Mouse (Mus musculus) kidney, postnatal 0 days (tissue): ENCODE results near the gene Tecr. TPM values are rescaled to one million over a fixed set of nuclear protein-coding genes. Genes with fewer than 3 reads are reported as not detected.

ENCODE experiments used
- ATAC-seq: fragments of 200-750 bp; cut with Nextera tagmentation; replicated peaks from 2 replicates; pipeline ENCODE4 v1.8.0; 2017; ENCODE audit warnings: low read depth, moderate number of reproducible peaks, moderate TSS enrichment, moderate library complexity; ENCODE audit not compliant: low FRiP score
- DNase-seq: peaks from one replicate; pipeline ENCODE4 v3.0.0-alpha.2; 2016; ENCODE audit warnings: low spot score
- H3K27ac ChIP-seq: fragments of 300-500 bp; sonication (generic); 2 replicates; pipeline ENCODE4 v1.5.1; 2014; ENCODE audit warnings: mild to moderate bottlenecking
- H3K27me3 ChIP-seq: fragments of 300-500 bp; sonication (generic); 2 replicates; pipeline ENCODE4 v1.6.1; 2014; ENCODE audit warnings: low read length, mixed read lengths; ENCODE audit not compliant: insufficient read depth
- H3K36me3 ChIP-seq: fragments of 300-500 bp; sonication (generic); 2 replicates; pipeline ENCODE4 v1.6.1; 2014; ENCODE audit warnings: low read length, mixed read lengths; ENCODE audit not compliant: insufficient read depth
- H3K4me1 ChIP-seq: fragments of 300-500 bp; sonication (generic); replicated peaks from 2 replicates; pipeline ENCODE4 v1.6.1; 2014; ENCODE audit warnings: antibody characterized with exemption, low read length, mixed read lengths; ENCODE audit not compliant: insufficient read depth
- H3K4me2 ChIP-seq: fragments of 300-500 bp; sonication (generic); 2 replicates; pipeline ENCODE4 v1.6.1; 2014; ENCODE audit warnings: mild to moderate bottlenecking, low read length, moderate library complexity, mixed read lengths
- H3K4me3 ChIP-seq: fragments of 300-500 bp; sonication (generic); replicated peaks from 2 replicates; pipeline ENCODE4 v1.5.1; 2014; ENCODE audit warnings: low read depth, low read length
- H3K9ac ChIP-seq: fragments of 300-500 bp; sonication (generic); 2 replicates; pipeline ENCODE4 v1.6.1; 2014; ENCODE audit warnings: low read depth, low read length
- H3K9me3 ChIP-seq: fragments of 300-500 bp; sonication (generic); replicated peaks from 2 replicates; pipeline ENCODE4 v1.6.1; 2016; ENCODE audit warnings: low read length, inconsistent platforms, mixed read lengths
- CTCF ChIP-seq: IDR thresholded peaks from 2 replicates; pipeline ENCODE4 v1.5.1; 2016; ENCODE audit warnings: antibody characterized with exemption, low read depth, mild to moderate bottlenecking, moderate library complexity
- WGBS: fragments of 180-500 bp; shearing (Covaris S2); extraction: QIAGEN DNeasy Blood & Tissue Kit; methylation state at CpG from one replicate; pipeline ENCODE4 v1.1.7; 2014; 5-methylcytosine and 5-hydroxymethylcytosine counted together
- polyA plus RNA-seq: library from polyadenylated mRNA; unstranded; fragments of >200 nt; fragmentation: Nextera tagmentation; extraction: Ambion mirVana; gene quantifications from 2 replicates; pipeline ENCODE4 v1.2.1, GENCODE M21; 2015

The Tecr gene
- polyA plus RNA-seq, 1 experiment from 2014 or later: 560 TPM

DNA sequence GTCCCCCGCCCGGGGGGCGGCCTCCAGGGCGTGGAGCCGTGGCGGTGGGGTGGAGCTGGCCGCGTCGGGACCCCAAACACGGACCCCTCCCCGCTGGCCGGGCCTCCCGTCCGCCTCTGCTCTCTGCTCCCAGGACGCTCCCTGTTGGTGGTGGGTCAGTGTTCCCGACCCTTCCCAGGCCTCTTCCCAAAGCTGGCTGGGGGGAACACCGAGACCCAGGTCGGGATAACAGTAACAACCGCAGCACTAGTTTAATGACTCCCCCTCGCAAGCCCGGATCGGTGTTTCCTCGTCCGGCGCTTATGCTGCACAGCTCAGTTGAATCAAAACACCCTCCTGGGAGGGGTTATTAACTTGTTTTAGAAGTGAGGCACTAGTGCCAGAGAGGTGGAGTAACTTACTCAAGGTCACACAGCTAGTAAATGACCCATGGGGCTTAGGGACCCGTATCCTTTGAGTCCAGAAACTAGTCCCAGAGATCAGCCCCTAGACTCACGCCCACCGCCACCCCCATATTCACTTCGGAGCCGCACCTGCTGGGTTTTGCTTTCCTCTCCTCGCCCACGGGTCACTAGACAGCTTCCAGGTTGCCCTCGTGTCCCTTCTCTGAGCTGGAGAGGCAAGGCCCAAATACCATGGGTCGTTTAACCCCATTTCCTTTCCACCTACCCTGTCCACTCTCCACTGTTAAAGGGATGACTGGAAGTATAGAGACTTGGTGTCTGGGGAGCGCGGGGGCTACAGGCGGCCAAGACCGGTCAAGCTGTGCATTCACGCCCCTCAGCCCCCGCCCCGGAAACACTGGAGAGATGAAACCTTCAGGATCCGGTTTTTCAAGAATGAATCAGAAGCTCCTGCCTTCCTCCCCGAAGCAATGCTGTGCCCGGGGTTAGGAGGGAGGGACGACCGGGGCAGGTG, 45.2 kb upstream of the Tecr start:
- Histone ChIP-seq H3K36me3 (no peaks in the 10 kb centered on the region), H3K4me3 (peak overlapping the region; percentile 96), H3K4me2 (peak overlapping the region; percentile 78), H3K27me3 (no peaks in the 10 kb centered on the region), H3K9me3 (no peaks in the 10 kb centered on the region), H3K4me1 (peaks cover 10% of the 10 kb centered on the region; the same call in 1 of the 2 replicates), H3K27ac (peak overlapping the region; percentile 90), H3K9ac (peak overlapping the region; percentile 92)
- DNase-seq (peak; percentile 61), ATAC-seq (peak; percentile 23; the same call in 1 of the 2 replicates)
- TF ChIP-seq CTCF: no peak
- 1% methylated on average over 46 of the region's 46 CpGs for WGBS

DNA sequence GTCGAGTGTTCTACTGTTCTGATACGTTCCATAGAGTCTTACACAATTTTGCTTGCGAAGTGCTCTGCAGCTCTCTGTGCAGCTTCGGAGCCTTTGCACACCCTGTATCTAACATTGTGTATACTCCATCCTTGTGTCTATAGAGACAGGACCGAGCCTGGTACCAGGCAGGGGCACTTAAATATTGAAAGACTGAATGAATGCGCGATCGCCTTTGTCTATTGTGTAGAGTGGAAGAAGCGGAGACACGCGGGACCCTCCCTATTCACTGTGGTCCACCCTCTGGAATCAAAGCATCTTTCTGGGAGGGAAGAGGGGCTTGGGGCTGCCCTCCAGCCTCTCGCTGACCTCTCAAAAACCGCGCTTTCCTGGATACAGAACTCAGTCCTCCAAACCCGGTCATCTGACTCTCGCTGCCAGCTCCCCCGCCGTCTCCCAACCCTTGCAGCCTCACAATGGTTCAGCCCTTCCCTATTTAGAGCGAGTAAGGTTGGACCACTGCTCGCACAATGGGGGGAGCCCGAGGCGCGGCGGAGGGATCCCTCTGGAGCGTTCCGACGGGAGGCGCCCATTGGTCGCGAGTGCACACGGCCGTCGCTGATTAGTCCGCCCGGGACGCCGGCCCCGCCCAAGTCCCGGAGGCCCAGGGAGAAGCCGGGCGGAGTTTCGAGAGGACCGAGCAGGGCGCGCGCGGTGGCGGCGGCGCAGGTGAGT, 44.4 kb upstream of the Tecr start, which contains the start of gene Gipc1:
Gene Gipc1 (plus strand): TSS at position 648 of the 714 bp plus-strand sequence.
- Histone ChIP-seq H3K36me3 (no peaks in the 10 kb centered on the region), H3K27ac (peak within 1 kb of the TSS; percentile 90), H3K9ac (peak within 1 kb of the TSS; percentile 92), H3K9me3 (no peaks in the 10 kb centered on the region), H3K27me3 (no peaks in the 10 kb centered on the region), H3K4me2 (peak within 1 kb of the TSS; percentile 78), H3K4me3 (peak within 1 kb of the TSS; percentile 96), H3K4me1 (peaks cover 10% of the 10 kb centered on the region; the same call in 1 of the 2 replicates)
- WGBS: 5% methylated on average over 46 of the region's 50 CpGs
- DNase-seq (peak; percentile 98), ATAC-seq (peak; percentile 97)
- TF ChIP-seq CTCF: no peak

DNA sequence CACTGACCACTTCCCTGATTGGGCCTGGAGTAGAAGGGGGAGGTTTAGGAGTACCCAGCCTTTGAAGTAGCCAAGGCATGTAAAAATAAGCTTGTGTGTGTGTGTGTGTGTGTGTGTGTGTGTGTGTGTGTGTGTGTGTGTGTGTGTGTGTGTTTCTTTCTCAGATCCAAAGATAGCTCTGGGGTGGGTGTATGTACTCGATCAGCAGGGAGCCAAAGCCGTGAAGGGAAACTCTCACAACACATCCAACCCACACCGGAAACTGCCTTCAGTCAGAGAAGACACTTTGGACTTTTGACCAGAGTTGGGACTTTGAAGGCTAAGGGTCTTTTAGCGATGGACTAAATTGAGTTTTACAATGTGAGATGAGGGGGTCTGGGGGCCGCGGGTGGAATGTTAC, 41.9 kb upstream of the Tecr start:
- 88% methylated on average over 6 of the region's 6 CpGs for WGBS
- ATAC-seq (no peak), DNase-seq (no peak)
- Histone ChIP-seq H3K27me3 (no peaks in the 10 kb centered on the region), H3K9ac (no peak overlapping the region), H3K27ac (no peak overlapping the region), H3K36me3 (no peaks in the 10 kb centered on the region), H3K4me2 (no peak overlapping the region), H3K9me3 (no peaks in the 10 kb centered on the region), H3K4me3 (no peak overlapping the region), H3K4me1 (peaks cover 10% of the 10 kb centered on the region; the same call in 1 of the 2 replicates)
- no peak for TF ChIP-seq CTCF

DNA sequence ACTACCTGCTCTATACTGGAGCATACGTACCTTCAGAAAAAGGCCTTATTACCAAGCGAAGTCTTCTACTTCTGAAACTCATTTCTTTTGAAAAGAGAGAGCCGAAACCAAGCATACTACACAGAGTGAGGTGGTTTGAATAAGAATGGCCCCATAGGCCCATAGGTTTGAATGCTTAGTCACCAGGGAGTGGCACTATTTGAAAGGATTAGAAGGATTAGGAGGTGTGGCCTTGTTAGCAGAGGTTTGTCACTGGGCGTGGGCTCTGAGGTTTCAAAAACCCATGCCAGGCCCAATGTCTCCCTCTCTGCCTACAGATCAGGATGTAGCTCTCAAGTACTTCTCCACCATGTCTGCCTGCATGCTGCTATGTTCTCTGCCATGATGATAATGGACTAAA, 40.3 kb upstream of the Tecr start:
- TF ChIP-seq CTCF: no peak
- Histone ChIP-seq H3K4me1 (no peaks in the 10 kb centered on the region), H3K4me3 (no peak overlapping the region), H3K36me3 (no peaks in the 10 kb centered on the region), H3K4me2 (no peak overlapping the region), H3K9me3 (no peaks in the 10 kb centered on the region), H3K27ac (no peak overlapping the region), H3K27me3 (no peaks in the 10 kb centered on the region), H3K9ac (no peak overlapping the region)
- no peak for DNase-seq
- WGBS: 94% methylated on average over 4 of the region's 4 CpGs
- ATAC-seq: no peak

DNA sequence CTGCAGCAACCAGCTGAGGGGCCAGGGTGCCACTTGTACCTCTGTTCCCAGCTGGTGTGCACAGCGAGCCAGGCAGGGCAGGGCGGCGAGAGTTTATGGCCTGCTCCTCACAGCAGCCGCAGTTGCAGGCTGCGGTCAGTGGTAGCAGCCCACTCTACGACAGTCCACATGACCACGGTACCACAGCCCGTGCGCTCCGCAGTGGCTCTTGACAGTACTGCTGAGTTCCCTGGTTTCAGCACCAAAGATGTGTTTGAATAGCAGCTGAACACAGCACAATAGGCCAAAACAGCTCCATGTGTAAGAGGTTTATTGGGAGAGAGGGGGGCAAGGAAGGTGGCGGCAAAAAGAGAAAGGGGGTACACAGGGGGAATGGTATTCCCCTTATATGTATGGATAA, 39.7 kb upstream of the Tecr start:
- no peak for TF ChIP-seq CTCF
- Histone ChIP-seq H3K4me2 (no peak overlapping the region), H3K36me3 (no peaks in the 10 kb centered on the region), H3K9ac (no peak overlapping the region), H3K27me3 (no peaks in the 10 kb centered on the region), H3K9me3 (no peaks in the 10 kb centered on the region), H3K4me1 (no peaks in the 10 kb centered on the region), H3K27ac (no peak overlapping the region), H3K4me3 (no peak overlapping the region)
- 95% methylated on average over 11 of the region's 11 CpGs for WGBS
- ATAC-seq (no peak), DNase-seq (no peak)

DNA sequence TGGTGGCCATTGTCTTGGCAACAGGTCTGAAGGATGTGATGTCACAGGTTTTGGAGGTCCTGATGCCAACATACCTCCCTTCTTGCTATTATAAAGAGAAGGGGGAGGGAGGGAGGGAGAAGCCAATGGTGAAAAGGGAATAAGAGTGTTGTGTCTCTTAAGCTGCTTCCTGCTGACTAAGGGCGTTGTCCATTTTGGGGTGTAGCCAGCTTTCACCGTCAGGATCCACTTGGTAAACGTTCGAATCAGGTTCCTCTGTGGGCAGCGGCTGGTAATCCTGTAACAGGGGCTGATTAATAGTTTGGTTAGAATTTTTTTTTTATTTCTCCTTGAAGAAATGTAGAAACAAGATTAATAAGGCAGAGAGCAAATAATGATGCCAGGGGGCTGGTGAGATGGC, 31.9 kb upstream of the Tecr start:
- Histone ChIP-seq H3K9ac (no peak overlapping the region), H3K36me3 (no peaks in the 10 kb centered on the region), H3K27me3 (no peaks in the 10 kb centered on the region), H3K4me1 (no peaks in the 10 kb centered on the region), H3K4me2 (no peak overlapping the region), H3K9me3 (0 out of 2 replicates have a peak, but pooled peaks cover 4% of the 10 kb centered on the region), H3K27ac (no peak overlapping the region), H3K4me3 (no peak overlapping the region)
- DNase-seq (no peak), ATAC-seq (no peak)
- 64% methylated on average over 5 of the region's 5 CpGs for WGBS
- no peak for TF ChIP-seq CTCF
